Mouse (Mus musculus) megakaryocyte, embryonic 14.5 days (primary cell): ENCODE results near the gene Cyp26b1.

Experiments
- FLI1 ChIP-seq: IDR thresholded peaks from 2 replicates; pipeline ENCODE4 v1.6.1; 2012; ENCODE audit warnings: low read length, inconsistent platforms, mixed read lengths
- GATA1 ChIP-seq: IDR thresholded peaks from 3 replicates; pipeline ENCODE4 v1.6.1; 2012; ENCODE audit warnings: mixed read lengths, low read length, inconsistent platforms, borderline replicate concordance

GRCm38 (mm10) chr6:84593693-84594092 lies at the start of gene Cyp26b1:
- TF ChIP-seq GATA1 = no peak
- TF ChIP-seq FLI1 = no peak
